Mouse (Mus musculus) frontal cortex, postnatal 36 days (tissue): ENCODE data around the gene Dnah9.

ENCODE experiments used
- DNase-seq, 2 experiments: peaks; one replicate each; pipeline ENCODE4 v3.0.0; 2022; ENCODE audit warnings: low spot score in 2 of 2

The Dnah9 gene

DNA sequence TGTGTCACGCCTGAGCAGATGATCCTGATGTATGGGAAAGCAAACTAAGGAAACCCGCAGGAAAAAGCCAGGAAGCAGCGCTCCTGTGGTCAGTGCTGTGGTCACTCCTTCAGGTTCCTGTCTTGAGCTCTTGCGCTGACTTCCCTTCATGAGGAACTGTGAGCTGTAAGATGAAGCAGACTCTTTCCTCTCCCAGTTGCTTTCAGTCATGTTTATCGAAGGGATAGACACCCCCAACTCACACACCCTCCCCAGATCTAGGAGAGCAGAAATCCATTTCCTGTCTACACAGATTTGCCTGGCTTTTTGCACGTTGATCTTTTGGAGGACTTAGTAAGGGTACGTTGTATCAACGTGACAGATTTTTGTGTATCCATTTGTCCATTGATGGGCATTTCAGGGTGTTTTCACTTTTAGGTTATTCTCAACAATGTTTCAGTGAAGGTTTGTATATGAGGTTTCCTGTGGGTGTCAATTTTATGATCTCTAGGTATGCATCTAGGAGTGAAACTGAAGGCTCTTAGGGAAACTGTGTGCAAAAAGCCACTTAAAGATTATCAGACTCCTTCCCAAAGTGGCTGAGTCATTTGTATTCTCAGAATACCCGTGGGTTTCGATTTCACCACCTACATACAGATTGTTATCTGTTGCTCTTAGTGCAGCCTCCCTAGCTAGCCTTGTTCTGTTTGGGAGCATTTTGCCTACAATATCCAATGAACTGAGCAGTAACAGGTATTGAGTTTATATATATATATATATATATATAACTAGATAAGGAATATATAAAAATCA, 373.7 kb downstream of the Dnah9 start:
- no peak for DNase-seq

GRCm38 (mm10) chr11:65788154-65788553, 380.2 kb downstream of the Dnah9 start, which contains the start of gene Map2k4:
TSS of gene Map2k4 (minus strand) at chr11:65788297.
- peak; percentile 90 to 92 for DNase-seq

GRCm38 (mm10) chr11:65787421-65788151, 380.8 kb downstream of the Dnah9 start:
- peak in 1 of 2 experiments; percentile 18 for DNase-seq

DNA sequence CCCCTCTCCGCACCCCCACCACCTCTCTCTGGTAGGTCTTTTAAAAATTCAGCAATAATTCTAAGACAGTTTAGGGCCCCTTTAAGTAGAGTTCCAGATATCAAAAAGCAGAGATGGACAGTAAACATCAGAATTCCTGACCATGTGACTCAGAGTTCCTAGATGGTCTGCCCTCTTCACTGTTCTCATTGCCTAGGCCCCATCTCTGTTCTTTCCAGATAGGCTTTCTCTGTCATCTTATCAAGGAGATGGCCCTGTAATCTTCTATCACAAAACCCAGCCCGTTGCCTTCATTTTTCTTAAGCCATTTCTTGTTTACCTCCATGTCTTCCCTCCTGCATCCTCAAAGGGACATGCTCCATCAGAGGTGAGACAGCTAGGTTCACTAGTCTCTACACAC, 382.2 kb downstream of the Dnah9 start:
- no peak for DNase-seq

GRCm38 (mm10) chr11:65781596-65781995, 386.8 kb downstream of the Dnah9 start:
- DNase-seq: no peak
